Mouse (Mus musculus): ENCODE data around the gene Arl4c. TPM values are rescaled to one million over a fixed set of nuclear protein-coding genes. Genes with fewer than 3 reads are reported as not detected.

The Arl4c gene
- polyA plus RNA-seq, 1 experiment = 48.9 TPM

GRCm38 (mm10) chr1:88654521-88655472 lies 47.2 kb downstream of the Arl4c start:
- TF ChIP-seq CTCF (IDR thresholded peaks at IDR 0.05; ENCODE audit: borderline replicate concordance, insufficient read depth, low read depth, low read length) (no peak), POLR2A (IDR thresholded peaks at IDR 0.05; ENCODE audit: borderline replicate concordance, insufficient read depth, low read length) (no peak)
- WGBS = 84% methylated on average over 9 of the region's 9 CpGs
- H3K4me1 ChIP-seq (ENCODE audit: control insufficient read depth, insufficient read depth, low read length) = peaks cover 5% of the 10 kb centered on the region; the same call in 1 of the 2 replicates
- H3K4me3 ChIP-seq (replicated peaks; ENCODE audit: insufficient read depth, low read depth, low read length) = no peak overlapping the region
- H3K27me3 ChIP-seq (ENCODE audit: control insufficient read depth, insufficient read depth, low read length) = no peaks in the 10 kb centered on the region; the same call in 1 of the 2 replicates
- H3K27ac ChIP-seq (ENCODE audit: insufficient read depth, low read length) = no peak overlapping the region
- no peak for DNase-seq

- WGBS = 95% methylated on average over 7 of the region's 7 CpGs
- Histone ChIP-seq H3K4me1 (ENCODE audit: control insufficient read depth, insufficient read depth, low read length) (peaks cover 5% of the 10 kb centered on the region; the same call in 1 of the 2 replicates), H3K27me3 (ENCODE audit: control insufficient read depth, insufficient read depth, low read length) (no peaks in the 10 kb centered on the region; the same call in 1 of the 2 replicates), H3K4me3 (replicated peaks; ENCODE audit: insufficient read depth, low read depth, low read length) (no peak overlapping the region), H3K27ac (ENCODE audit: insufficient read depth, low read length) (no peak overlapping the region)
- DNase-seq = no peak
- no peak for TF ChIP-seq CTCF (IDR thresholded peaks at IDR 0.05; ENCODE audit: borderline replicate concordance, insufficient read depth, low read depth, low read length)
- no peak for TF ChIP-seq POLR2A (IDR thresholded peaks at IDR 0.05; ENCODE audit: borderline replicate concordance, insufficient read depth, low read length)
Measured at GRCm38 (mm10) chr1:88653614-88654520, 48.2 kb downstream of the Arl4c start.

GRCm38 (mm10) chr1:88652682-88653081 lies 49.3 kb downstream of the Arl4c start:
- Histone ChIP-seq H3K27me3 (ENCODE audit: control insufficient read depth, insufficient read depth, low read length) (no peaks in the 10 kb centered on the region; the same call in 1 of the 2 replicates), H3K4me1 (ENCODE audit: control insufficient read depth, insufficient read depth, low read length) (no peaks in the 10 kb centered on the region; the same call in 1 of the 2 replicates), H3K27ac (ENCODE audit: insufficient read depth, low read length) (no peak overlapping the region), H3K4me3 (replicated peaks; ENCODE audit: insufficient read depth, low read depth, low read length) (no peak overlapping the region)
- TF ChIP-seq CTCF (IDR thresholded peaks at IDR 0.05; ENCODE audit: borderline replicate concordance, insufficient read depth, low read depth, low read length) = no peak
- no peak for TF ChIP-seq POLR2A (IDR thresholded peaks at IDR 0.05; ENCODE audit: borderline replicate concordance, insufficient read depth, low read length)
- WGBS = 93% methylated on average over 8 of the region's 8 CpGs
- DNase-seq = no peak

- TF ChIP-seq CTCF (IDR thresholded peaks at IDR 0.05; ENCODE audit: borderline replicate concordance, insufficient read depth, low read depth, low read length) (no peak), POLR2A (IDR thresholded peaks at IDR 0.05; ENCODE audit: borderline replicate concordance, insufficient read depth, low read length) (no peak)
- H3K27me3 ChIP-seq (ENCODE audit: control insufficient read depth, insufficient read depth, low read length) = no peaks in the 10 kb centered on the region; the same call in 1 of the 2 replicates
- DNase-seq = no peak
- 86% methylated on average over 9 of the region's 9 CpGs for WGBS
- H3K27ac ChIP-seq (ENCODE audit: insufficient read depth, low read length) = no peak overlapping the region
- no peaks in the 10 kb centered on the region; the same call in 1 of the 2 replicates for H3K4me1 ChIP-seq (ENCODE audit: control insufficient read depth, insufficient read depth, low read length)
- H3K4me3 ChIP-seq (replicated peaks; ENCODE audit: insufficient read depth, low read depth, low read length) = no peak overlapping the region
Measured at GRCm38 (mm10) chr1:88651668-88652067, 50.4 kb downstream of the Arl4c start.

GRCm38 (mm10) chr1:88648742-88649141 lies 53.3 kb downstream of the Arl4c start:
- no peaks in the 10 kb centered on the region; the same call in 1 of the 2 replicates for H3K27me3 ChIP-seq (ENCODE audit: control insufficient read depth, insufficient read depth, low read length)
- H3K4me3 ChIP-seq (replicated peaks; ENCODE audit: insufficient read depth, low read depth, low read length) = no peak overlapping the region
- H3K27ac ChIP-seq (ENCODE audit: insufficient read depth, low read length) = no peak overlapping the region
- no peak for DNase-seq
- TF ChIP-seq CTCF (IDR thresholded peaks at IDR 0.05; ENCODE audit: borderline replicate concordance, insufficient read depth, low read depth, low read length) = no peak
- TF ChIP-seq POLR2A (IDR thresholded peaks at IDR 0.05; ENCODE audit: borderline replicate concordance, insufficient read depth, low read length) = no peak
- H3K4me1 ChIP-seq (ENCODE audit: control insufficient read depth, insufficient read depth, low read length) = no peaks in the 10 kb centered on the region
- 70% methylated on average over 4 of the region's 4 CpGs for WGBS

GRCm38 (mm10) chr1:88645599-88646119 lies 56.4 kb downstream of the Arl4c start:
- Histone ChIP-seq H3K4me3 (replicated peaks; ENCODE audit: insufficient read depth, low read depth, low read length) (no peak overlapping the region), H3K27me3 (ENCODE audit: control insufficient read depth, insufficient read depth, low read length) (no peaks in the 10 kb centered on the region; the same call in 1 of the 2 replicates), H3K4me1 (ENCODE audit: control insufficient read depth, insufficient read depth, low read length) (no peaks in the 10 kb centered on the region), H3K27ac (ENCODE audit: insufficient read depth, low read length) (no peak overlapping the region)
- TF ChIP-seq CTCF (IDR thresholded peaks at IDR 0.05; ENCODE audit: borderline replicate concordance, insufficient read depth, low read depth, low read length) = no peak
- TF ChIP-seq POLR2A (IDR thresholded peaks at IDR 0.05; ENCODE audit: borderline replicate concordance, insufficient read depth, low read length) = no peak
- no peak for DNase-seq
- 95% methylated on average over 3 of the region's 3 CpGs for WGBS

GRCm38 (mm10) chr1:88644417-88644816 lies 57.6 kb downstream of the Arl4c start:
- no peaks in the 10 kb centered on the region for H3K4me1 ChIP-seq (ENCODE audit: control insufficient read depth, insufficient read depth, low read length)
- H3K27ac ChIP-seq (ENCODE audit: insufficient read depth, low read length) = no peak overlapping the region
- WGBS = 85% methylated on average over 5 of the region's 5 CpGs
- H3K4me3 ChIP-seq (replicated peaks; ENCODE audit: insufficient read depth, low read depth, low read length) = no peak overlapping the region
- no peaks in the 10 kb centered on the region; the same call in 1 of the 2 replicates for H3K27me3 ChIP-seq (ENCODE audit: control insufficient read depth, insufficient read depth, low read length)
- TF ChIP-seq POLR2A (IDR thresholded peaks at IDR 0.05; ENCODE audit: borderline replicate concordance, insufficient read depth, low read length) = no peak
- TF ChIP-seq CTCF (IDR thresholded peaks at IDR 0.05; ENCODE audit: borderline replicate concordance, insufficient read depth, low read depth, low read length) = no peak
- DNase-seq = no peak
